Mouse (Mus musculus) intestine, postnatal 0 days (tissue): Measurements from ENCODE around the gene Acot7. TPM values are rescaled to one million over a fixed set of nuclear protein-coding genes. Genes with fewer than 3 reads are reported as not detected.

Experiments
- ATAC-seq: fragments of 200-750 bp; cut with Nextera tagmentation; 2 replicates; pipeline ENCODE4 v1.8.0; 2017; ENCODE audit warnings: mild to moderate bottlenecking, moderate TSS enrichment, moderate library complexity
- H3K27ac ChIP-seq: fragments of 300-500 bp; sonication (generic); 2 replicates; pipeline ENCODE4 v1.5.1; 2014; ENCODE audit warnings: mild to moderate bottlenecking, low read depth, low read length, moderate library complexity
- H3K27me3 ChIP-seq: fragments of 300-500 bp; sonication (generic); replicated peaks from 2 replicates; pipeline ENCODE4 v1.6.1; 2014; ENCODE audit warnings: low read length, mixed read lengths; ENCODE audit not compliant: control insufficient read depth, insufficient read depth
- H3K36me3 ChIP-seq: fragments of 300-500 bp; sonication (generic); 2 replicates; pipeline ENCODE4 v1.6.1; 2014; ENCODE audit warnings: mild to moderate bottlenecking, moderate library complexity; ENCODE audit not compliant: control insufficient read depth, insufficient read depth
- H3K4me1 ChIP-seq: fragments of 300-500 bp; sonication (generic); replicated peaks from 2 replicates; pipeline ENCODE4 v1.6.1; 2014; ENCODE audit warnings: antibody characterized with exemption, low read length, mixed read lengths; ENCODE audit not compliant: control insufficient read depth, insufficient read depth
- H3K4me2 ChIP-seq: fragments of 300-500 bp; sonication (generic); replicated peaks from 2 replicates; pipeline ENCODE4 v1.6.1; 2014; ENCODE audit warnings: low read depth, mild to moderate bottlenecking, moderate library complexity
- H3K4me3 ChIP-seq: fragments of 300-500 bp; sonication (generic); 2 replicates; pipeline ENCODE4 v1.5.1; 2014; ENCODE audit warnings: low read depth, low read length
- H3K9ac ChIP-seq: fragments of 300-500 bp; sonication (generic); 2 replicates; pipeline ENCODE4 v1.6.1; 2014; ENCODE audit warnings: mild to moderate bottlenecking, low read depth, low read length
- H3K9me3 ChIP-seq: fragments of 300-500 bp; sonication (generic); 2 replicates; pipeline ENCODE4 v1.6.1; 2016; ENCODE audit warnings: mixed run types; ENCODE audit not compliant: control insufficient read depth
- CTCF ChIP-seq: sonication (generic); IDR thresholded peaks from 2 replicates; pipeline ENCODE4 v1.5.1; 2016; ENCODE audit warnings: low read depth, mild to moderate bottlenecking, control low read depth, antibody characterized with exemption, moderate library complexity
- WGBS: fragments of 180-500 bp; shearing (Covaris S2); extraction: QIAGEN DNeasy Blood & Tissue Kit; methylation state at CpG from one replicate; pipeline ENCODE4 v1.1.7; 2014; 5-methylcytosine and 5-hydroxymethylcytosine counted together
- polyA plus RNA-seq: library from polyadenylated mRNA; unstranded; fragments of >200 nt; fragmentation: Nextera tagmentation; extraction: Ambion mirVana; gene quantifications from 2 replicates; pipeline ENCODE4 v1.2.1, GENCODE M21; 2015

The Acot7 gene
- polyA plus RNA-seq, 1 experiment from 2014 or later, result 28.7 TPM

DNA sequence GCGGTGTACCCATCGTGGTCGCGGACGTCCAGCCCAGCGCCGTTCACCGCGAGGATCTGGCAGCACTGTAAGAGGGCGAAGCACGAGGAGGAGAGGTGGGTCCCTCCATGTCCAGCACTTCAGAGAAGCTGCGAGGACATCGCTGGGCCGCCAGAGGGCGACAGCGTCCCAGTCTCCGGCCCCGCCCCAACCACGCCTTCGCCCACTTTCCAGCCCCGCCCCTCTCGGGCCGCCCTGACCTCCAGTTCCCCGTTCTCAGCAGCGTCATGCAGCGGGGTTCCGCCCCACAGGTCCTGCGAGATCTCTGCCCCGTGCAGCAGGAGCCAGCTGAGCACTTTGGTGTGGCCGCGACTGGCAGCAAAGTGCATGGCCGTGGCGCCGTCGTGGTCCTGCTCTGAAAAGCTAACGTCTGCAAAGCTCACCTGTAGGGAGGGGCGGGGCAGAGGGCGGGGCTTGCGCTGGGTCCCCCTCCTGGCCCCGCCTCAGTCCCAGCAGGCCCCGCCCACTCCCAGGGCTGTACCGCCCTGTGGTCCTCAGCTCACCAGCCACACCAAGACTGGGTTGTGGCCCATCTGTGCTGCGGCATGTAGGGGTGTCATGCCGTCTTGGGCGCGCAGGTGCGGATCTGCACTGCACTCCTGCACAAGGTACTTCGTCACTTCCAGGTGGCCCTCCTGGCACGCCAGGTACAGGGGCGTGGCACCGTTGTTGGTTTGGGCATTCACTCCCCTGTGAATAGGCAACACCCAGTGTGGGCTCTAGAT, 39.3 kb upstream of the Acot7 start:
- peak; percentile 98 for TF ChIP-seq CTCF
- Histone ChIP-seq H3K4me1 (no peaks in the 10 kb centered on the region), H3K27ac (no peak overlapping the region), H3K27me3 (peaks cover 8% of the 10 kb centered on the region; the same call in 1 of the 2 replicates), H3K4me2 (peak overlapping the region; percentile 75), H3K4me3 (peak overlapping the region; percentile 37), H3K9ac (no peak overlapping the region), H3K9me3 (no peaks in the 10 kb centered on the region), H3K36me3 (no peaks in the 10 kb centered on the region)
- 2% methylated on average over 46 of the region's 51 CpGs for WGBS
- peak; percentile 87 for ATAC-seq

DNA sequence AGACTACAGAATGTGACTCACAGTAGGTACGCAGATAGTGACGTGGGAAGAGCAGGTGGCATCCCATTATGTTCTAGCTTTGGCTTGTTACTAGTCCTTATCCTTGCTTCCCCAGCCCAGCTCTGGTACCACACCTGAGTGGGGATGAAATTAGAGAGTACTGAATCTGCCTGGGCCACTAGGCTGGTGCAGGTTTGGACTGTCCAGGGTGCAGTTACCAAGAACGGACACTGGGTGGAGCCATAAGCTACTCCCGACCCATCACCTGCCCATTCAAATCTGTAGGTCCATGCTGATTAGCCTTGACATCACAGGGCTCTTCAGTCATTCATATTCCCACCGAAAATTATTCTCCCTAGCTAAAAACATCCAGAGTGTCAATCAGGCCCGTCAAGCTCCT, 37.5 kb upstream of the Acot7 start:
- no peak for ATAC-seq

DNA sequence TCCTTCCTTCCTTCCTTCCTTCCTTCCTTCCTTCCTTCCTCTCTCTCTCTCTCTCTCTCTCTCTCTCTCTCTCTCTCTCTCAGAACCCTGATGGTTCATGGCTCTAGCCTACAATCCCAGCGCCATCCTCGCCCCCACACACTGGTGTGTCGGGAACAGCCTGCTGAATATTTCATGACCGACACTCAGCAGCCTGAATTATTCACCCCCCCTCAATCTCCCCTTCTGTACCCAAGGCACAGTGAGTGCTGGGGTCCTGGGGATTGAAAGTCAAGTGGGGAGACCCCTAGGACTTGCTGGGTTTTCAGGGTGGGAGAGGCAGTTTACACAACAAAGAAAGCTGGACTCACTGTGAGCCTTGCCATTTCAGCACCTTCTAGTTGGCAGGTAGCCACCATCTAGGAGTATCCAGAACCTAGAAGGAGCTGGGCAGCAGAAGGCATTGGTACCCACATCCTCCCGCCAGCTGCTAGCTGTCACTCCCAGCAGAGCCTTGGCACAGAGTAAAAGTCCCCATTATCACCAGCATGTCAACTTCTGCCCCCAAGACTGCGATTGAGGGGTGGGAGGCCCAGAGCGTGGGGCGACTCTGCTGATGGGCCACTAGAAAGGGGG, 36.3 kb upstream of the Acot7 start:
- ATAC-seq, result no peak
- TF ChIP-seq CTCF, result no peak
- H3K4me3 ChIP-seq, result no peak overlapping the region
- H3K4me2 ChIP-seq, result no peak overlapping the region
- no peaks in the 10 kb centered on the region for H3K36me3 ChIP-seq
- H3K9ac ChIP-seq, result no peak overlapping the region
- H3K27ac ChIP-seq, result no peak overlapping the region
- H3K9me3 ChIP-seq, result no peaks in the 10 kb centered on the region
- 69% methylated on average over 8 of the region's 8 CpGs for WGBS
- H3K27me3 ChIP-seq, result peaks cover 5% of the 10 kb centered on the region; the same call in 1 of the 2 replicates
- no peaks in the 10 kb centered on the region for H3K4me1 ChIP-seq

More for the DNA sequence above, 37.5 kb upstream of the Acot7 start:
- TF ChIP-seq CTCF, result peak; percentile 86
- H3K36me3 ChIP-seq, result no peaks in the 10 kb centered on the region
- peaks cover 5% of the 10 kb centered on the region; the same call in 1 of the 2 replicates for H3K27me3 ChIP-seq
- 32% methylated on average over 6 of the region's 6 CpGs for WGBS
- H3K9ac ChIP-seq, result no peak overlapping the region
- no peaks in the 10 kb centered on the region for H3K4me1 ChIP-seq
- H3K27ac ChIP-seq, result no peak overlapping the region
- H3K4me3 ChIP-seq, result no peak overlapping the region
- no peaks in the 10 kb centered on the region for H3K9me3 ChIP-seq
- H3K4me2 ChIP-seq, result no peak overlapping the region

DNA sequence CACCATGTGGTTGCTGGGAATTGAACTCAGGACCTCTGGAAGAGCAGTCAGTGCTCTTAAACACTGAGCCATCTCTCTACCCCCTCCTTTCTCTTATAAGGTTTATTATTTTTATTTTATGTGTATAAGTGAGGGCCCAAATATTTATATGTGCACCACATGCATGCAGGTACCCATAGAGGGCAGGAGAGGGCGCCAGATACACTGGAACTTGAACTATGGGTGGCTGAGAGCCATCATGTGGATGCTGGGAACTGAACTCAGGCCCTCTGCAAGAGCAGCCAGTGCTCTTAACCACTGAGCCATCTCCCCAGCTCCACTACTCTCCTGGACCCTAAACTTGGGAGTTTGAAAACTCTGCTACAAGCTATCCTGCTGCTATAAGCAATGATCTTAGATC, 34.3 kb upstream of the Acot7 start:
- Histone ChIP-seq H3K4me2 (no peak overlapping the region), H3K4me3 (no peak overlapping the region), H3K27ac (no peak overlapping the region), H3K36me3 (no peaks in the 10 kb centered on the region), H3K27me3 (peaks cover 5% of the 10 kb centered on the region; the same call in 1 of the 2 replicates), H3K9ac (no peak overlapping the region), H3K4me1 (no peaks in the 10 kb centered on the region), H3K9me3 (no peaks in the 10 kb centered on the region)
- WGBS, result 43% methylated on average over 1 of the region's 1 CpGs
- no peak for ATAC-seq
- TF ChIP-seq CTCF, result peak; percentile 41

DNA sequence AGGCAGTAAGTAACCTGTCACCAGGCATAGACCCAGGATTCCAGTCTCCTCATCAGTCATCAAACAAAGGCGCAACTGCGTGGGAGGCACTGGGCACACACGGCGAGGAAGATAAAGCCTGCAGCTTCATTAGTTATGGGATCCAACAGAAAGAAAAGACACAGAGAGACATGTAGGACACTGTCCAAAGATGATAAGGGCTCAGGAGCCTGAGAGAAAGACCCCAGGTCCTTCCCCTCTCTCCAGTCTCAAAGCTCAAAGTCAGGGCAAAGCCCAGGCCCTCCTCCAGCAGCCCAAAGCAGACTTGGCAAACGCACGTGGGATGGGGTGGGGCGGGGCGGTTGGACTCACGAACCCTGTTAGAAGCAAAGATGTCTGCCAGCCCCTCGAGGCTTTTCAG, 32.5 kb upstream of the Acot7 start:
- Histone ChIP-seq H3K36me3 (no peaks in the 10 kb centered on the region), H3K4me2 (no peak overlapping the region), H3K27ac (no peak overlapping the region), H3K9me3 (no peaks in the 10 kb centered on the region), H3K4me1 (no peaks in the 10 kb centered on the region), H3K9ac (no peak overlapping the region), H3K27me3 (peaks cover 5% of the 10 kb centered on the region; the same call in 1 of the 2 replicates), H3K4me3 (no peak overlapping the region)
- ATAC-seq, result no peak
- TF ChIP-seq CTCF, result no peak
- 51% methylated on average over 10 of the region's 10 CpGs for WGBS

DNA sequence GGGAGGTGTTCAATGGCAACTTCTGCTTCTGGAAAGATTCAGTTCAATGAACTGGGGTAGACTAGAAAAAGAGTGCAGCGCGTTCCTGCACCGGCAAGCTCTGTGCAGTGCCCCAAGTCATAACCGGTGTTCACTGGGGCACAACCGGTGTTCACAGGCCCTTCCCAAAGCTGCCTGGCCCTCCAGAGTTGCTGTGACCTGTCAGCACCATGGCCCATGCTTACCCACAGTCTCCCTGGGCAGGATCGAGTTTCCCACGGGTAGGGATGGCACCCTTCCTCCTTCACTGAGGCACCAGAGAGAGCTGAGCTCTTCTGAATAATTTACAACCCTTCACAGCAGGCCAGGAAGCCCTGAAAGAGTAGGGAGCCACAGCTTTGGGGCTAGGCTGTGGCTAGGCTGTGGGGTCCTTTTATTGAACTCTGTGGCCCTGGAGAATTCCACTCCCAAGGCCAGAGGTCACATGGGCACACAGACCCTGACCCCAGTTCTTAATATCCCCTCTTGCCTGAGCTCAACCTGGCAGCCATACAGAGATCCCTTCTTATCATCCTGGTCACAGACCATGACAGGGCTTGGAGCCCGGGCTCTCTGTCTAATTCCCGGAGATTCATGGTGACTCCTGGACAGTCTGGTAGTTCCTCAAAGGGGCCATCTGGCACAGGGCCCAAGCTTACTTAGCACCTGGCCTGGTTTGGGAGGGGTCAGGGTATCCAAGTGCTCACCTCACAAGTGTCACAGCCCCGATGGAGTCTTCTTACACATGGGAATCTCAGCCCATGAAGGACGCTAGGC, 31.7 kb upstream of the Acot7 start:
- Histone ChIP-seq H3K9ac (no peak overlapping the region), H3K9me3 (no peaks in the 10 kb centered on the region), H3K27me3 (peaks cover 10% of the 10 kb centered on the region), H3K4me2 (no peak overlapping the region), H3K27ac (no peak overlapping the region), H3K36me3 (no peaks in the 10 kb centered on the region), H3K4me1 (no peaks in the 10 kb centered on the region), H3K4me3 (no peak overlapping the region)
- no peak for TF ChIP-seq CTCF
- 63% methylated on average over 11 of the region's 11 CpGs for WGBS
- no peak for ATAC-seq
